In genomic region chr14:57057563-57058321, GRCm38 (mm10) we compare ENCODE assay signal across 9 mouse cellular contexts. TPM values are rescaled to one million over a fixed set of nuclear protein-coding genes. Genes with fewer than 3 reads are reported as not detected.
DNase-seq lines count a peak whose midpoint lies in the region; ATAC-seq and TF ChIP-seq lines count a peak whose summit lies in the region.
"Had no signal": no experiment of that assay in that cellular context is flagged by ENCODE, and none has a peak within 500 bp of the region (broad histone marks: within the 10 kb centered on the region; RNA-seq: fewer than 3 reads in every experiment).

Gene Gja3, minus strand, starts transcription at chr14:57058100.

- H3K27ac ChIP-seq in forebrain, embryonic 13.5 days, result no peak within 1 kb of the TSS
- no peak within 1 kb of the TSS for H3K27ac ChIP-seq in hindbrain, embryonic 12.5 days
- no peak within 1 kb of the TSS for H3K27ac ChIP-seq in liver, embryonic 11.5 days (ENCODE audit: low read depth, low read length)

- H3K9me3 ChIP-seq in E14TG2a.4 (ENCODE audit: low read length), result no peaks in the 10 kb centered on the region
- H3K9me3 ChIP-seq in forebrain, embryonic 13.5 days (replicated peaks), result no peaks in the 10 kb centered on the region
- no peaks in the 10 kb centered on the region for H3K9me3 ChIP-seq in hindbrain, embryonic 12.5 days (replicated peaks)
- H3K9me3 ChIP-seq in liver, embryonic 11.5 days (ENCODE audit: control insufficient read depth, low read length), result no peaks in the 10 kb centered on the region

- peak within 1 kb of the TSS; percentile 35; the same call in 1 of the 2 replicates for H3K9ac ChIP-seq in forebrain, embryonic 13.5 days
- peak within 1 kb of the TSS; percentile 45; the same call in 1 of the 2 replicates for H3K9ac ChIP-seq in hindbrain, embryonic 12.5 days
- H3K9ac ChIP-seq in liver, embryonic 11.5 days (ENCODE audit: low read depth, low read length), result no peak within 1 kb of the TSS

- H3K4me3 ChIP-seq in E14TG2a.4 (replicated peaks; ENCODE audit: low read length), result peak within 1 kb of the TSS; percentile 91
- peak within 1 kb of the TSS; percentile 45 for H3K4me3 ChIP-seq in forebrain, embryonic 13.5 days
- peak within 1 kb of the TSS; percentile 54 for H3K4me3 ChIP-seq in hindbrain, embryonic 12.5 days
- H3K4me3 ChIP-seq in liver, embryonic 11.5 days (ENCODE audit: low read depth, low read length), result peak within 1 kb of the TSS; percentile 49

- TF ChIP-seq CTCF in E14TG2a.4 (conservative IDR thresholded peaks at IDR 0.05; ENCODE audit: low read length), result no peak

- H3K36me3 ChIP-seq in E14TG2a.4 (ENCODE audit: insufficient read depth, low read length), result no peaks in the 10 kb centered on the region
- no peaks in the 10 kb centered on the region for H3K36me3 ChIP-seq in forebrain, embryonic 13.5 days (ENCODE audit: poor library complexity, severe bottlenecking)
- no peaks in the 10 kb centered on the region for H3K36me3 ChIP-seq in hindbrain, embryonic 12.5 days
- no peaks in the 10 kb centered on the region for H3K36me3 ChIP-seq in liver, embryonic 11.5 days (ENCODE audit: control insufficient read depth, insufficient read depth, low read length)

- WGBS in forebrain, embryonic 13.5 days, result under 1% methylated on average over 73 of the region's 79 CpGs
- WGBS in hindbrain, embryonic 12.5 days, result under 1% methylated on average over 72 of the region's 79 CpGs
- WGBS in liver, embryonic 11.5 days, result under 1% methylated on average over 66 of the region's 79 CpGs

- H3K4me2 ChIP-seq in forebrain, embryonic 13.5 days, result peak within 1 kb of the TSS; percentile 77
- peak within 1 kb of the TSS; percentile 99 for H3K4me2 ChIP-seq in hindbrain, embryonic 12.5 days (replicated peaks)
- H3K4me2 ChIP-seq in liver, embryonic 11.5 days, result peak within 1 kb of the TSS; percentile 75

- peaks cover 9% of the 10 kb centered on the region for H3K4me1 ChIP-seq in E14TG2a.4 (replicated peaks; ENCODE audit: low read depth, low read length)
- peaks cover 13% of the 10 kb centered on the region for H3K4me1 ChIP-seq in forebrain, embryonic 13.5 days
- H3K4me1 ChIP-seq in hindbrain, embryonic 12.5 days, result peaks cover 12% of the 10 kb centered on the region
- no peaks in the 10 kb centered on the region; the same call in 1 of the 2 replicates for H3K4me1 ChIP-seq in liver, embryonic 11.5 days (replicated peaks; ENCODE audit: control insufficient read depth, insufficient read depth, low read length)

- peak; percentile 55 for ATAC-seq in forebrain, embryonic 13.5 days
- peak; percentile 58; the same call in 1 of the 2 replicates for ATAC-seq in hindbrain, embryonic 12.5 days (ENCODE audit: low FRiP score)
- no peak; the same call in 1 of the 2 replicates for ATAC-seq in liver, embryonic 11.5 days (replicated peaks; ENCODE audit: low FRiP score)

- peaks cover 51% of the 10 kb centered on the region for H3K27me3 ChIP-seq in E14TG2a.4 (ENCODE audit: insufficient read depth, low read length)
- H3K27me3 ChIP-seq in forebrain, embryonic 13.5 days, result peaks cover 54% of the 10 kb centered on the region
- peaks cover 48% of the 10 kb centered on the region for H3K27me3 ChIP-seq in hindbrain, embryonic 12.5 days
- H3K27me3 ChIP-seq in liver, embryonic 11.5 days (replicated peaks; ENCODE audit: control insufficient read depth, insufficient read depth, low read length), result peaks cover 47% of the 10 kb centered on the region

- DNase-seq in adrenal gland, postnatal 10 days, result peak; percentile 10
- no peak for DNase-seq in adrenal gland, postnatal 36 days
- peak; percentile 45 for DNase-seq in liver, embryonic 11.5 days (ENCODE audit: low spot score)
- peak; percentile 63 for DNase-seq in retina, embryonic 14.5 days (ENCODE audit: low spot score)
- no peak for DNase-seq in T-cell, adult 2 months (ENCODE audit: low spot score)

RNA-seq across cellular contexts. Expression of gene Gja3, which starts in this region (rescaled TPM):
- total RNA-seq in adrenal gland, postnatal 10 days (2021), result 1 to 10 TPM in 1 of 2 experiments, under 1 TPM in 1; 0.15 to 1.0 TPM
- not detected for total RNA-seq in adrenal gland, postnatal 36 days (2021)
- not detected in 2 replicates for polyA plus RNA-seq in forebrain, embryonic 13.5 days (2015; fragmentation: Nextera tagmentation; extraction: Ambion mirVana)
- 0.19 and 0.81 TPM in 2 replicates for polyA plus RNA-seq in hindbrain, embryonic 12.5 days (2016; fragmentation: Nextera tagmentation; extraction: Ambion mirVana)
- 0.15 and 0.17 TPM in 2 replicates for polyA plus RNA-seq in liver, embryonic 11.5 days (2014; fragmentation: Nextera tagmentation; extraction: Ambion mirVana)
- total RNA-seq: hematopoietic stem cell, adult 5-6 weeks had no signal

Comparison
In these comparisons a context has a peak if more than half of its experiments do, and no peak if none do; other contexts are left out.
1. DNase-seq: peak in adrenal gland, postnatal 10 days (single experiment) and retina, embryonic 14.5 days (single experiment); none in adrenal gland, postnatal 36 days (0 of 2) and T-cell, adult 2 months (single experiment).
2. Peak in ATAC-seq, H3K4me3 ChIP-seq, H3K9ac ChIP-seq and H3K4me2 ChIP-seq in forebrain, embryonic 13.5 days; RNA of the gene not detected or under 1 TPM.
3. Peak in ATAC-seq, H3K4me3 ChIP-seq, H3K9ac ChIP-seq and H3K4me2 ChIP-seq in hindbrain, embryonic 12.5 days; RNA of the gene not detected or under 1 TPM.
4. Peak in DNase-seq, H3K4me3 ChIP-seq and H3K4me2 ChIP-seq in liver, embryonic 11.5 days; RNA of the gene not detected or under 1 TPM.
5. Peak in every context shown above with its lines, with median percentiles within 50 percentile points of each other: H3K4me3 ChIP-seq and H3K4me2 ChIP-seq.